Mouse (Mus musculus): ENCODE measurements around the gene Abhd12b. TPM values are rescaled to one million over a fixed set of nuclear protein-coding genes. Genes with fewer than 3 reads are reported as not detected.

Gene Abhd12b
- total RNA-seq (2021), result not detected

DNA sequence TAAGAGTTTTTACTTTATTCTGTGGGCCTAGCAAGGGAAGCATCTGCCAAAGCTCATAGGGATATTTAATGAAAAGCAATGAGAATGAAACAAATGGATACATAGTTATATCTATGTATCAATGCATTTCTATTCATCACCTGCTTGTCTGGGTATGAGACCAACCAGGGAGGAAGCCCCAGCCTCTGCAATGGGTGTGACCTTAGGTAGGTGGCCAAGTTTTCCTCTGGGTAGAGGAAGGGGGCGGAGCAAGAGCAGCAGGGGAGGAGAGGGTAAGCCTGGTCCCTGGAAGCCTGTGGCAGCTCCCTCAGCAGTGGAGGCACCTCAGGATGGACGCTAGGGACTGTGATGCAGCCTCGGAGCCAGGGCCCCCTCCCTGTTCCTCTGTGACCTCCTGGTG lies at the start of gene Abhd12b:
Gene Abhd12b (plus strand): TSS at position 301 of the 400 bp plus-strand sequence.
- intact Hi-C loops (cut with DNase I), result no loop called here

DNA sequence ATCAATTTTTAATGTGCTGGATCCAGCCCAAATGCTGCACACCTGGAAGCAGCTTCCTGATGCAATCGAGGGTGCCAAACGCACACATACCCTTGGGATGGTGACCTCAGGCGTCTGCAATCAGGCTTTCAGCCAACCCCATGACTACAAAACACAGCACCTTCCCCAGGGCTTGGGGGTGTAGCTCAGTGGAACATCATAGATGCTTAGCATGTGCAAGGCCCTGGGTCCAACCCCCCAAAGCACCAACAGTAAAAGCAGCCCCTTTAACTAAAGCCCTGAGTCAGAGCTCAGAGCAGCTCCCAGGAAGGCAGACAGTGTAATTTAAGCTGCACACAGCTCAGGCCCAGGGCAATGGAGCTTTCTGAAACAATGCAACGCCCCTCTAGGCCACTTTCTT lies 49.7 kb upstream of the Abhd12b start:
- no peak for DNase-seq (ENCODE audit: extremely low spot score in 1 of 2, low spot score in 2 of 2)
- intact Hi-C loops (cut with DNase I), result no loop called here

More for the DNA sequence above, at the start of gene Abhd12b:
- no peak for DNase-seq (ENCODE audit: extremely low spot score in 1 of 2, low spot score in 2 of 2)

DNA sequence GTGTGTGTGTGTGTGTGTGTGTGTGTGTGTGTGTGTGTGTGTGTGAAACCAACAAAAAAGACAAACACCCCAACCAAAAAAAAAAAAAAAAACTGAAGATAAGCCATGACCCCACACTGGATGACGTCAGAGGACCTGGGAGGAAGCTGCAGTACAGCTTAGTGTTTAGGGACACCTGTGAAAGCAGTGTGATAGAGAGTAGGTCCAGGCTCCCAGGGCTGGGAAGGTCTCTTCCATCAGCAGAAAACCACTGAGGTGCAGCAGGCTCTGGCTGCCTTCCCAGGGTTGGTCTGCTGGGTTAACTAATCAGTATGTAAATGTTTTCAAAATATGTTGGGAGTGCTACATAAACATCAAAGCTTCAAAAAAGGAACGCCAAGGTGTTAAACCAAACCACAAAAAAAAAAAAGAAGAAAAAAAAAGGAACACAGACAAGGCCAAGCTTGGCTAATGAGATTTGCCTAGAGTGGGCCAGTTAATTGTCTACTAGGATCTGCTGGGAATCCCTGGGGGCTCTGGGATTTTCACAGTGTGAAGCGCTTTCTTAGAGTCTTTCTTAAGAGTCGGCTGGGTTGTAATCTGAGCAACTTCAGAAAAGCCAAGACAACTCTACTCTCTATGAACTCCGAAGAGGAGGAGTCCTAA lies 49.0 kb upstream of the Abhd12b start:
- DNase-seq (ENCODE audit: extremely low spot score in 1 of 2, low spot score in 2 of 2), result no peak
- intact Hi-C loops (cut with DNase I), result loop anchor here (5.0 kb wide), 1 partner anchor 53 kb away; no protein-coding TSS in a partner anchor

DNA sequence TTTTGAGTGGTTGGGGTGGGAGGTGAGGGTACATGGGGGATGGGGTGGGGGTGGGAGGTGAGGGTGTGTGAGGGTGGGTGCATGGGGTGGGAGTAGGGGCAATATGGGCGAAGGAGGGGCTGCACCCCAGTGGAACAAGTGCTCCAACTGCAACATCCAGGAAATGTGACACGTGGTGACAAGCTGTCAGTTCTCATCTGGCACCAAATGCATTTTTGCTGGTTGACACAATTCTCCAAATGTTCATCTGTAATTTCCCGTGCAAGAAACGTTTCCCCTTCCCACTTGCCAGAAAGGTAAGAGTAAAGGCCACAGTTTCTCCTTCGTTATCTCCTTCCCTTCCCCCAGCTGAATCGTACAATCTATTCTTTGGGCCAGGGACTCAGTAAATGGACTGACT lies 48.1 kb upstream of the Abhd12b start:
- no peak for DNase-seq (ENCODE audit: extremely low spot score in 1 of 2, low spot score in 2 of 2)
- intact Hi-C loops (cut with DNase I), result loop anchor here (5.0 kb wide), 1 partner anchor 54 kb away; no protein-coding TSS in a partner anchor

DNA sequence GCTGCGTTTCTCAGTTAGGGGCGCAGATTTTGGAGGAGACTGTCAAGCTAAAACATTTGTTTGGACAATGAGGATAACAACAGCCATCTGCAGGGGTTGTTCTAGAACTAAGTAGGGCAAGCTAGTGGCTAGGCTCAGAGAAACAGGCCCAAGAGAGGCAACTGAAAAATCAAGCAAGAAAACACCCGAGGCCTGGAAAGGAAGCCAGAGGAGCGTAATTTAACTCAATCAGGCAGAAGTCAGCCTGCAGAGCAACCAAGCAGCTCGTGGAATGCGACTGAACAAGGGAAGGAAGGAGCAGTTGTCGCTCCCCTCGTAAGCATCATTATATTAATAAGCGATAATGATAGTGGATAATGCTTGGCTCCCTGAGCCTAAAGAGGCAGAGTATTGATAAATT lies 47.4 kb upstream of the Abhd12b start:
- DNase-seq (ENCODE audit: extremely low spot score in 1 of 2, low spot score in 2 of 2), result no peak
- intact Hi-C loops (cut with DNase I), result loop anchor here (5.0 kb wide), 1 partner anchor 54 kb away; no protein-coding TSS in a partner anchor

DNA sequence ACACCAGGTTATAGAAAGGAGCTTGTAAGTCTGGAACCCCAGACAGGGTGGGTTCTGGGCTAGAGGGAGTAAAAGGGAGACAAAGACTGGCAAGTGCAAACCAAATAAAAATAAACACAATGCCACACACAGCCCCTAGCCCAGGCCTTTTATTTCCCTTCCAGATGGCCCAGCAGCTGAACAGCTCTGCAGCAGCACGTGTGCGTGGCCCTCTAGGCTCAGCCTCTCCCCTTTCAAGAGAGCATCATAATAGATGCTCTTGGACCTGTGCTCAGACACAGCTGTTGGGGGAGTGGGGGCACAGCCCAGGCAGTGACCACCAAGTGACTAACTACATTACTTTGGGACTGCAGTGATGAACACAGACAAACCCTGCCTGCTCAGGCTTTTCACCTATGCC lies 45.8 kb upstream of the Abhd12b start:
- intact Hi-C loops (cut with DNase I), result loop anchor here (5.0 kb wide), 1 partner anchor 56 kb away; no protein-coding TSS in a partner anchor
- DNase-seq (ENCODE audit: extremely low spot score in 1 of 2, low spot score in 2 of 2), result no peak

DNA sequence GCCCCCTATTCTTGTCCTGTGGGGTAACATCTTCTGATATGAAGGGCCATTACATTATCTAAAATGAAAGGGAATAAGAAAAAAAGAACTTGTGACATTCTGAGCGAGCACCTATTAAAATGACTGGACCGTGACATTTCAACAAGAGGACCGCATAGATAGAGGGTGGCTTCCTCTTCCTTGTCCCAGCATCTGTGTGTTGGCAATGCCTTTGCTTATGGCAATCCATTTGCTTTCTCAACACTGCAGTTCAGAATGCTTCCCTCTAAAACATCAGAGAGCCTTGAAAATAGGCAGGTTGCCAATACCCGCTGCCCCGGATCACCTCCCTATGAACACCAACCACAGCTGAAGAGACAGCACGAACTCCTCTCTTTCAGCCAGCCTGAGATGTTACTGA lies 44.0 kb upstream of the Abhd12b start:
- intact Hi-C loops (cut with DNase I), result loop anchor here (5.0 kb wide), 2 partner anchors 37 to 58 kb away; no protein-coding TSS in a partner anchor
- DNase-seq (ENCODE audit: extremely low spot score in 1 of 2, low spot score in 2 of 2), result peak in 1 of 2 experiments; percentile 50

DNA sequence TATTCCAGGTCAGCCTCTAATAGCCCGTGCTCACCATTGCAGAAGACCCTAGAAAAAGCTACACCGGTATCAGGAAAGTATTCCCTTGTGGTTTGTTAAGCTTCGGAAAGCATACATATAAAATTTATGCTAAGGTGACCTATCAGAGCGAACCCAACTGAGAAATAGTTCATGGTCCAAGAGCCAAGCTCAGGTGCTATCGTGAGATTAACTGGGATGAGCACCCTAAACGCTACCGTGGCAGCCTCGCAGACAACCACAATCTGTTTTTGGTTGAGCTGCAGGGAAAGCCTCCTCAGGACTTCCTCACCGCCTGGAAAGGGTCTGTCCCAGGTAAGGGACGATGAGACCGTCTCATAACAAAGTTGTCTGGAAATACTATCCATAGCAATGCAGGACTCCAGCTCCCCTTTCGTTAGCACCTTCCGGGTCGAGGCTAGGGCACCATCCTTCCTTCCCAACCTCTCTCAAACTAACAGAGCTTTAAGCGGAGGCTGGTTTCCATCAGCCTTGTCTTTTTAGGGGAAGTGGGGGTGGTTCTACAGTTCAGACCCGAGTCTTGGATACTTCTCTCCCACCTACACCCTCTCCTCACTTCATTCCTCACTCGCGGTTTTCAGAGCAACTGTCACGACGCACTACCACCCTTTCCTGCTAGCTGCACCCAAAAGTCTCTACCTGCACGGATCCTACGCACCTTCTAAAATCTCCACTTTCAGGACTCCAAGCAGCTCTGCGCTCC lies 43.4 kb upstream of the Abhd12b start:
- DNase-seq (ENCODE audit: extremely low spot score in 1 of 2, low spot score in 2 of 2), result no peak
- intact Hi-C loops (cut with DNase I), result loop anchor here (5.0 kb wide), 1 partner anchor 37 kb away; no protein-coding TSS in a partner anchor

DNA sequence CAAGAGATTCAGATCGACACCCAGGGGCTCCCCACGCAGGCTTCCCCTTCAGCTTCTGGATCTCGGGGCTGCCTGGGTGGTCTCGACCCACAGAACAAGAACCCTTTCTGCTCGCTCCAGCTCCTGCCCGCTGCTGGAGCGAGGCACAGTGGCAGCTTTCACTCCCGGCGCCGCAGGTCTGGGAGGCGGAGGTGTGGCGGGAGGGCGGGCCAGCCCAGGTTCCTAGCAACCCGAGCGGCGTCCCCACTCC lies 42.9 kb upstream of the Abhd12b start:
- DNase-seq (ENCODE audit: extremely low spot score in 1 of 2, low spot score in 2 of 2), result no peak
- intact Hi-C loops (cut with DNase I), result loop anchor here (5.0 kb wide), 1 partner anchor 36 kb away; no protein-coding TSS in a partner anchor

DNA sequence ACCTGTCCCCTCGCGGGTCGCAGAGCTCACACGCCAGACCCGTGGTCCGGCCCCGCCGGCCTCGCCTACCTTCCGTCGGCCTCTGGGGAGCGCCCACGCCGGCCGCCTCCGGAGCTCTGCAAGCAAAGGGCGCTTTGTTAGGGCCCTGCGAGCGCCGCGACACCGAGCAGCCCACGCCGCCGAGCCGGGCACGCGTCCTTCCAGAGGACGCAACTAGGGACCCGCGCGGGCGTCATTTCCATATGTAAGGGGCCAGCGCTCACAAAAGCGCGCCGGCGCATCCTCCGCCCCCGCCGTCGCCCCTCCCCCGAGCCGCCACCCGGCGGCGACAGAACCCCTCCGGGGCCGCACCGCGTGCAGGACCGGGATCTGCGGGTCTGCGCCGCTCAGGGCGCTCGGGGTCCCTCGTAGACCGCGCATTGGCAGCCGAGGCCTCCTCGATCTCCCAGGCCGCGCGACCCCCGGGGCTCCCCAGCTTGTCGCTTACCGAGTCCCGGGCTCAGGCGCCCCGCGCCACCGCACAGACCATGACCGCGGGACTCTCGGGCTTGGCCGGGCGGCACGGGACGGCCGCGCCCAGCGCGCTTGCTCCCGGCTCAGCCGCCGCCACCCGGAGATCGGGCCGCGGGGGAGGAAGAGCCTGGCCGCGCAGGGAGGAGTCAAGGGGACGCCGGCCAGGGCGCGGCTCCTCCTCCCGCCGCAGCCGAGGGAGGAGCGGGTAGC lies 42.4 kb upstream of the Abhd12b start:
- intact Hi-C loops (cut with DNase I), result loop anchor here (5.0 kb wide), 1 partner anchor 36 kb away; no protein-coding TSS in a partner anchor
- DNase-seq (ENCODE audit: extremely low spot score in 1 of 2, low spot score in 2 of 2), result peak in 1 of 2 experiments; percentile 87

DNA sequence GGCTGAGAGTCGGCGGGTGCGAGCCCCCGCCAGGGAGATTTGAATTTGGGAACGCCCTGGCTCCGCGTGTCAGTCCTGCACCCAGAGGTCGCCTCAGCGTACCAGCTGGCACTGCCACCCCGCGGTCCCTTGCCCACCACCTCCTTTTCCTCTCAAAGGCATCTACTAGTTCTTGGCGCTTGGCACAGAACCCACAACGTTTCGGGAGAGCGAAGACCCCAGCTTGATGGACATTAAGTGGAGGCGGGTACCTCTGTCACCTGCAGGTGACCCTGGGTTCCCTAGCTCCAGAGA lies 41.9 kb upstream of the Abhd12b start:
- intact Hi-C loops (cut with DNase I), result loop anchor here (5.0 kb wide), 1 partner anchor 35 kb away; no protein-coding TSS in a partner anchor
- DNase-seq (ENCODE audit: extremely low spot score in 1 of 2, low spot score in 2 of 2), result no peak

DNA sequence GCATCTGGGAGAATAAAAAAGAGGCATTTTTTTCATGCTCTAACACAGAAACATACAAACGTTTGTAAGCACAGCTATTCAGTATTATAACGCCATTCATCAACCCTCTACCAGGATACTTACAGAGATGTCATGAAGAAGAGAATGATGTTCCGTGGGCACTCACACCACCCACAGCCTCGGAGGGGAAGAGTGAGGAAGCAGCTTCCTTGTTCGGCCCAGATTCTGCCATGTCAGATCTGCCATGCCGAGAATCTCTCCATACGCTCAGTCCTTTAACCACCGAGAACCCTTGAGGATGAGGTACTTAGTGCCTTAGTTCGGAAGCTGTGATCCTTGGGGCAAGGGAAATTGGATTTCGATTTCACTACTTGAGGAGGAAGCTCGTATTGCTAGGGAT lies 40.6 kb upstream of the Abhd12b start, which contains the start of gene Nin:
Gene Nin (minus strand): TSS at position 367 of the 400 bp plus-strand sequence.
- DNase-seq (ENCODE audit: extremely low spot score in 1 of 2, low spot score in 2 of 2), result no peak
- intact Hi-C loops (cut with DNase I), result loop anchor here (5.0 kb wide), 1 partner anchor 34 kb away; no protein-coding TSS in a partner anchor

DNA sequence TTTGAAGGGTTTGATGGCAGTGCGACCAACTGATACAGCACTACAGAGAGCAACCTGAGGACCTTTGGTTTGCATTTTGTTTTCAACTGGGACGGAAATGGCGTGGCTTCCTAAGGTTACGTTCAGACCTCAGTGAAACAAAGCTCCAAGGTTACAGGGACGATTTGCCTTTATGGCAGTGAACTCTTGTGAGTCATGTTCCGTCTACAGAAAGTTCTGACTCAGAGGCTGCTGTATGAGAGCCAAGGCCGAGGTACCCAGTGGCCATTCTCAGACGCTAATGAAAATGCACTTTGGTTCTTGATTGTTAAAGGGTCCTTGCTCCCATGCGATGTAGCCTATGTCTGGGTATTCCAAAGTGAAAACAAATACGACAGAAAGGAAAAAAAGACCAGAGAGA lies 36.8 kb upstream of the Abhd12b start:
- DNase-seq (ENCODE audit: extremely low spot score in 1 of 2, low spot score in 2 of 2), result no peak

DNA sequence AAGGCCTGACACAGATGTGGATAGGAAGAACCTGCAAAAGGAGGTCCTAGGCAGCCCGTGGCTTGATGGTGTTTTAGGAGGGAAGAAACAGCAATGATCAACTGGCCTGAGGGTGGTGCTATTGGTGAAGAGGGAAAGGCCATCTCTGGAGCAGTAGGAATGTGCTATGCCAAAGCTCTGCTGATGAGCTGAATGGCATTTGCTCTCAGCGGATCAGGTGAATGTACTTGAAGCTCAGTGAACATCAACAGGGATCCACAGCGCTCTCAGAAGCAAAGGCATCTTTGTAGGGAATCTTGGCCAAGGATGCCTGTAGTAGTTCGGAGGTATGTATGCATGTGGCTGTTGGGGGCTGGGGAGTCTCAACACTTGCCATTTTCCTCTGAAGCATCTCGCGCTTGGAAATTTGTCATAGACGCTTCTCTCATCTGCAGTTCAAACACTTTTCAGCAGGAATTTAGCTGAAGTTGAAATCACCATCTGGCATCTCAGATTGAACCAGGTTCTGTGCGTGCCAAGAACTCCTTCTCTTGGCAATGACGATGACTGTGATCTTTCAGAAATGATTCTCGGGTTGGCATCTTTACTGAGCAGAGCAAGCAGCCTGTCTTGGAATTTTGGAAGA lies 35.1 kb upstream of the Abhd12b start:
- intact Hi-C loops (cut with DNase I), result no loop called here

More for the DNA sequence above, 36.8 kb upstream of the Abhd12b start:
- intact Hi-C loops (cut with DNase I), result no loop called here

DNA sequence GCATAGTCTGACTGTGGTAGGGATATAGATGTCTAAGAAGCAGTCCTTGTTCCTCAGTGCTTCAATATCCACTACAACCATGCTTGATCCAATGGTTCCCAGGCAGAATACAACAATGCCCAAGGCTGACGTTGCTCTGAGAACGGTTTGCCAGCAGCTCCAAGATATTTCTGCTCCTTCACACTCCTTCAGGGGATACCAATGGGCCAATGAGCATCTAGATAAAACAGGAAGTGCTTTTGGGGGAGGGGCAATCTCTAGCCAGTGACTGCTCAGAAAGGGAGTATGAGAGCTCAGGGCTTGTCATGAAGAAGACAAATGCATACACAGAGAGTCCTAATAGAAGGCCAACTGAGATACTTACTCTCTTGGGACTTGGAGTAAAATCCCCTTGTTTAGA lies 34.4 kb upstream of the Abhd12b start:
- no peak for DNase-seq (ENCODE audit: extremely low spot score in 1 of 2, low spot score in 2 of 2)
- intact Hi-C loops (cut with DNase I), result no loop called here

More for the DNA sequence above, 35.1 kb upstream of the Abhd12b start:
- peak in 1 of 2 experiments; percentile 73 for DNase-seq (ENCODE audit: extremely low spot score in 1 of 2, low spot score in 2 of 2)

DNA sequence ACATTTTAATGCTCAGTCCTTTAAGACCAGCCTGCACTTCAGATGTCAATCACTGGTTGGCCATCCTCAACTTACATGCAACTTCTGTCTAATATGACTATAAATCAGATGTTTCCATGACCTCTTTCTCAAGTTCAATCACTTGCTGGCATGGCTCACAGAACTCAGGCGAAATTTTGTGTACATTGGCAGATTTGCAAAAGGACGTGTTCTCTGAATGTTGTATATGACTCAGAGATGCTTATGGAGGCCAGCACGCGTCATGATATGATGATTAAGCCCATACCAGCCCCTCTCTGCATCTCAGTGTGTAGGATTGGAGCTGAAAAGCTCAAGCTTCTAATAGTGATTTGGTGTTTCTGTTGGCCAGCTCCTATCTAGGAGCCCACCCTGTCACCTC lies 27.3 kb upstream of the Abhd12b start:
- intact Hi-C loops (cut with DNase I), result no loop called here
- no peak for DNase-seq (ENCODE audit: extremely low spot score in 1 of 2, low spot score in 2 of 2)

DNA sequence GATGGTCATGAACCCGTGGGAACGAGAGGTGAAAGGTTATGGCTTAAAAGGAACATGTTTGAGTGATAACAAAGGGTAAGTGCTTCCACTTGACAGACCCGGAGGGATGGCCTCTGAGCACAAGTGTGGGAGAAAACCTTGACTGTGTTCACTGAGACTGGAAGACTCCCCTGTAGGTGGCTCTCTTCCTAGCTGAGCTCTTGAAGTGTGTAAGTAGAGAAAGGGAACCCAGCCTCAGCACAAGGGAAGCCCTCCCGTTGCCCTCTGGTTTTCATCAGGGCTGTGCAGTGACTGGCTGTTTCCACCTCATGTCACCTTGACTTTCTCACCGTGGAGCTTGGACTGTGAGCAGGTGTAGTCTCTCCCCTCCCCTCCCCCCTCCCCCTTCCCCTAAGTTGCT lies 24.8 kb upstream of the Abhd12b start:
- no peak for DNase-seq (ENCODE audit: extremely low spot score in 1 of 2, low spot score in 2 of 2)

DNA sequence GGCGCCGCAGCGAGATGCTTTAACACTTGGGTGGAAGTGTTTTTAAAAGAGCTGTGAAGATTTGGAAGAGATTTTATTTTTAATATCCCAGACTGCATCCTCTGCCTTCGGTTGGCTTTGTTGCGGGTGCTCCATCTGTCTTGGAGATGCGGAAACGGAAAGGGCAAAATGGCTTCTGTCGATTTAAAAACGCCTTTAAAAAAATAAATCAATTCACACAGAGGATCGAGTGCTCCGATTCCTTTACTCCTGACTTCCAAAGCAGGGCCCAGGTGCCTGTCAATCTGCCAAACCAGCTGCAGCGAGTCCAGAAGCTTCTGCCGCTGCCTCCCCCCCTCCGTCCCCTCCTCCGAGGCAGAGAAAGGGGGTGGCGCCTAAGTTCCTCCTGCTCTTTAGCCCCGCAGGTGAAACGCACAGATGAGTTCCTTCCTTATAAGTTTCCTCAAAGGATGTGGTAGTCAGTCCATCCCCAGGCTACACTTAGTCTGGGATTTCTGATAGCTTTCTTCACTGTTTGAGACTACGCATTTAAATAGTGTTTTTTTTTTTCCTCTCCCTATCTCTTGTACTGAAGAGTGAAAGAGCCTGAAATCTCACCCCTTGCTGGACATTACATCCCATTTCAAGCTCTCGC lies 22.8 kb upstream of the Abhd12b start:
- DNase-seq (ENCODE audit: extremely low spot score in 1 of 2, low spot score in 2 of 2), result peak in 1 of 2 experiments; percentile 83
- intact Hi-C loops (cut with DNase I), result no loop called here

More for the DNA sequence above, 24.8 kb upstream of the Abhd12b start:
- intact Hi-C loops (cut with DNase I), result no loop called here

Measured in left cerebral cortex, postnatal 10 days (tissue).